Mouse (Mus musculus): ENCODE measurements around the gene Aspn. TPM values are rescaled to one million over a fixed set of nuclear protein-coding genes. Genes with fewer than 3 reads are reported as not detected.

Aspn gene
- 0.22 and 0.41 TPM in 2 replicates for polyA plus RNA-seq (2012; rRNA removed)

GRCm38 (mm10) chr13:49544279-49544678 is at the start of gene Aspn:
Gene Aspn, plus strand, starts transcription at chr13:49544443.

DNA sequence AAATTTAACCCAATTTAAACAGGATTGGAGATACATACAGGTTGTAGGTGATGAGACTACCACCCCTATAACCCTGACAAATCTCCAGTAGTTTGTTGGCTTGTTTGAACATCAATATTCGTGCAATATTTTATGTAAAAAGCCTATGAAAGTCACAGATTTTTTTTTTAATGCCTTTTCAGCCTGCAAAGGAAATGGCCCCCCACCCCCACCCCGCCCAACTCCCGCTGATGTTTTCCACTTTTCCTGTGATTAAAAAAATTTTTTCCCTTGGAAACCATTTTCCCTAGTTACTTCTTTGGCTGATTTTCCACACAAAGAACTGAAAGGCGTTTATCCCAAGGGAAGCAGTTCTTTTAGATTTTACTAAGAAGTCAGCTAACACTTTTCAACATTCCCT is 39.7 kb upstream of the Aspn start, which contains the start of gene Ecm2:
Gene Ecm2 (plus strand): TSS at position 301 of the 400 bp plus-strand sequence.

DNA sequence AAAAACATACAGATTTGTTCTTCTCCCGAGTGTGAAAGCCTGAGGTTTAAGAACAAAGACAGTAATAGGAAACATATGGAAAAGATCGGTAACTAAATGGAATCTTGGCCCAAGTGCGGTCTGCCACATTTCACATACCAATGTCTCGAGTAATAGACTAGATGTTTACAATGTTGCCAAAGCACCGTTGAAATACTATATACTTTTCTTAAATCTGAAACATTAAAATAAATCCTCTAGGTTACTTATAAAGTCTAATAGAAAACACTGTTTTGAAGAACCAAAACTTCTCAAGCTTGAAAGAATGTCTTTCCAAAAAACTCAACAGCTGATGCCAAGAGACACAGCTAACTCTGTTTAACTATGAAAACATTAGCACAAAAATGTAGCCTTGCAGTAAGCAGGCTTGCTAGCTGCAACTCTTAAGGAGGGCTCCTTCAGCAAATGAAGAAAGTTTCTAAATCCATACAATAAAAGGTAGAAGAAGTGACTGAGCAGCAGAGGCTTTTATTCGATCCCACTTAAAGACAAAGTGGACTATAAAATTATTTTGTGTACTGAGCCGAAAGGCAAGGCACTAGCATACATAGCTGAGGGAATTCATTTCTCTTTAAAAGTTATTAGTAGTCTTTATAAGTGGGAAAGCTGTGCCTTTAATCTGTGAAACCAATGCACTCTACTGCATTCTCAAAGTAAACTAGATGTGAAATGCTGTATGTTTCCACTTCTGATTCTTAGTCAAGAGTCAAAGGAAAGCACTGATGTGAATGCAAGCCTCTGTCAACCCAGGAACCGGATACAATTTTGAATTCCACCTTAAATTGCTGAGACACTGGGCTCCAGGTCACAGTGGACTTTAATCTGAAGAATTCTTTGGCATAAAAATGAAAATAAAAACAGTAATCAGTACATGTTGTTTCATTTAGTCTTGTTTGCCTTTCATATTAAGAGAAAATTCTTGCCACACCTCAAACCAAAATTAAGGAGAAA is 37.6 kb downstream of the Aspn start, which contains the start of gene Omd:
Gene Omd (plus strand): TSS at position 922 of the 990 bp plus-strand sequence.

GRCm38 (mm10) chr13:49607714-49608113 is 63.5 kb downstream of the Aspn start, which contains the start of gene Ogn:
Gene Ogn, plus strand, starts transcription at chr13:49608046.

Other genes with a start within 250 kb of the Aspn start
- 3.3 and 3.5 TPM in 2 replicates for gene Fgd3, start 224.1 kb upstream of the Aspn start, polyA plus RNA-seq (2012; rRNA removed)
- gene Bicd2, start 202.9 kb upstream of the Aspn start, polyA plus RNA-seq (2012; rRNA removed), result 32.5 and 34.7 TPM in 2 replicates
- 8.7 and 10.4 TPM in 2 replicates for gene Ippk, start 123.2 kb upstream of the Aspn start, polyA plus RNA-seq (2012; rRNA removed)
- gene Tes3-ps, start 51.1 kb upstream of the Aspn start, polyA plus RNA-seq (2012; rRNA removed), result 0.30 and 0.36 TPM in 2 replicates
- gene Ecm2, start 39.6 kb upstream of the Aspn start, polyA plus RNA-seq (2012; rRNA removed), result 1.00 and 1.0 TPM in 2 replicates
- 0.19 TPM in 1 of 2 replicates, not detected in the other for gene Omd, start 38.0 kb downstream of the Aspn start, polyA plus RNA-seq (2012; rRNA removed)
- gene Ogn, start 63.6 kb downstream of the Aspn start, polyA plus RNA-seq (2012; rRNA removed), result 5.2 and 11.8 TPM in 2 replicates
- gene Cenpp, start 108.3 kb downstream of the Aspn start, polyA plus RNA-seq (2012; rRNA removed), result 13.9 and 14.6 TPM in 2 replicates
- 18.4 and 21.8 TPM in 2 replicates for gene Nol8, start 108.6 kb downstream of the Aspn start, polyA plus RNA-seq (2012; rRNA removed)
- gene Iars, start 137.7 kb downstream of the Aspn start, polyA plus RNA-seq (2012; rRNA removed), result 68.3 and 70.6 TPM in 2 replicates

Measured in central nervous system, embryonic 11.5 days (tissue).